Mouse (Mus musculus): ENCODE results near the gene 4933406M09Rik.

DNA sequence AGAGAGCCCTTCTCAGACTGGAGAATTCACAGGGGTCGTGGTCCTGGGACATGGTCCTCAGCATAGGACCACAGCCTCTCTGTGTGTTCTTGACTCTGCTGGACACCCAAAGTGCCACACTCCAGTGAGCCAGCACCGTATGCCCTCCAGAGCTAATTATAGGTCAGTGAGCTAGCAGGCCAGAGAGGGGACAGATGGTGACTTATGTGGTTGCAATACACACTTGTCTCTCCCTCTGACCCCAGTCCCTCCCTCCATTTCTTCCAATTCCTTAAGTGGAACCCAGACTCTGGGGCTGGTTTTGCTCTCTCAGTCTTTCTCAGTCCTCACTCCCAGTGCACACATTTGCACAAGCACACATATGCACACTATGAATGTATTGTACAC is 43.5 kb upstream of the 4933406M09Rik start:
- no peak for TF ChIP-seq ZNF384 (IDR thresholded peaks at IDR 0.05; ENCODE audit: low read depth, low read length)
- no peak for TF ChIP-seq SMC3 (IDR thresholded peaks at IDR 0.05; ENCODE audit: low read depth, low read length)
- no peak for TF ChIP-seq NELFE (IDR thresholded peaks at IDR 0.05; ENCODE audit: low read depth, low read length)
- no peak for TF ChIP-seq GATA1 (IDR thresholded peaks at IDR 0.05; ENCODE audit: low read depth, low read length)
- no peak for TF ChIP-seq USF1 (IDR thresholded peaks at IDR 0.05; ENCODE audit: low read depth, low read length)
- TF ChIP-seq MXI1 (IDR thresholded peaks at IDR 0.05; ENCODE audit: low read depth, low read length) = no peak
- TF ChIP-seq UBTF (IDR thresholded peaks at IDR 0.05; ENCODE audit: borderline replicate concordance, insufficient read depth, low read depth, low read length) = no peak
- no peak for TF ChIP-seq TCF12 (IDR thresholded peaks at IDR 0.05; ENCODE audit: low read depth, low read length)
- no peak for TF ChIP-seq TBP (IDR thresholded peaks at IDR 0.05; ENCODE audit: low read depth, low read length)
- TF ChIP-seq ETS1 (IDR thresholded peaks at IDR 0.05; ENCODE audit: low read depth, low read length) = no peak
- TF ChIP-seq CTCF (IDR thresholded peaks at IDR 0.05 in 2 of 3, conservative IDR thresholded peaks at IDR 0.05 in 1 of 3; ENCODE audit: control insufficient read depth in 1 of 3, insufficient read depth in 1 of 3, low read depth in 2 of 3, low read length in 3 of 3, poor library complexity in 1 of 3, severe bottlenecking in 1 of 3) = no peak
- TF ChIP-seq MAX (IDR thresholded peaks at IDR 0.05; ENCODE audit: low read length) = no peak

All from MEL (cell line).